Mouse (Mus musculus) E14TG2a.4 (cell line): ENCODE results near the gene Slx1b.

Source experiments
- CTCF ChIP-seq: conservative IDR thresholded peaks from 2 replicates; pipeline ENCODE4 v1.5.1; 2014; ENCODE audit warnings: low read length
- NANOG ChIP-seq: IDR thresholded peaks from 2 replicates; pipeline ENCODE4 v1.6.1; 2014; ENCODE audit warnings: borderline replicate concordance, low read length, mixed read lengths

DNA sequence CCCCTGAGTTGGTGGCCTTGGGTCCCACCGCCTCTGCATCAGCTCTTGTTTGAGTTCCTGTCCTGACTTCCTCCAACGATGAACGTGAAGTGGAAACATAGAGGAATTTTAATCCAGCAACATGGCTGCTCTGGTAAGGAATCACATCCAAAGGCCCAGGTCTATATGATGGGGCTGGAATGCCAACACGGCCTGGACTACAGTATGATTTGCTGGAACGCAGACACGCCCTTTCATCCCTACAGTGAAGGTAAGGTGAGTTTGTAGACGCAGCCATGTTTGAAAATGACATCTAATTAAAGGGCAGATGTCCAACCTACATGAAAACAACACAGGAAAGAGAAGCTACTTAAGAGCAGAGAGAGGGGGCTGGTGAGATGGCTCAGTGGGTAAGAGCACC, 1.8 kb downstream of the Slx1b start:
- TF ChIP-seq CTCF (no peak), NANOG (no peak)
